Mouse (Mus musculus) neural tube, embryonic 15.5 days (tissue): ENCODE data around the gene Aldoart2. TPM values are rescaled to one million over a fixed set of nuclear protein-coding genes. Genes with fewer than 3 reads are reported as not detected.
"Not testable (repeated sequence)": the region's sequence is repeated elsewhere in the genome, so short reads cannot be mapped to it uniquely, and the experiment has no call there.

Source experiments
- ATAC-seq: fragments of 200-750 bp; cut with Nextera tagmentation; 2 replicates; pipeline ENCODE4 v1.8.0; 2017; ENCODE audit warnings: mild to moderate bottlenecking, moderate TSS enrichment, moderate library complexity; ENCODE audit not compliant: low FRiP score
- H3K27ac ChIP-seq: fragments of 300-500 bp; sonication (generic); replicated peaks from 2 replicates; pipeline ENCODE4 v1.5.1; 2015; ENCODE audit warnings: mild to moderate bottlenecking, inconsistent platforms
- H3K27me3 ChIP-seq: fragments of 300-500 bp; sonication (generic); replicated peaks from 2 replicates; pipeline ENCODE4 v1.6.1; 2015; ENCODE audit warnings: inconsistent platforms
- H3K36me3 ChIP-seq: fragments of 300-500 bp; sonication (generic); 2 replicates; pipeline ENCODE4 v1.6.1; 2015; ENCODE audit warnings: inconsistent platforms
- H3K4me1 ChIP-seq: fragments of 300-500 bp; sonication (generic); 2 replicates; pipeline ENCODE4 v1.6.1; 2015; ENCODE audit warnings: inconsistent platforms
- H3K4me2 ChIP-seq: fragments of 300-500 bp; sonication (generic); 2 replicates; pipeline ENCODE4 v1.6.1; 2015; ENCODE audit warnings: inconsistent platforms, mild to moderate bottlenecking, moderate library complexity
- H3K4me3 ChIP-seq: fragments of 300-500 bp; sonication (generic); replicated peaks from 2 replicates; pipeline ENCODE4 v1.5.1; 2015; ENCODE audit warnings: mild to moderate bottlenecking, inconsistent platforms
- H3K9ac ChIP-seq: fragments of 300-500 bp; sonication (generic); replicated peaks from 2 replicates; pipeline ENCODE4 v1.6.1; 2015; ENCODE audit warnings: mild to moderate bottlenecking, inconsistent platforms
- H3K9me3 ChIP-seq: fragments of 300-500 bp; sonication (generic); replicated peaks from 2 replicates; pipeline ENCODE4 v1.6.1; 2016; ENCODE audit warnings: inconsistent platforms
- WGBS: fragments of 180-500 bp; shearing (Covaris S2); methylation state at CpG from one replicate; pipeline ENCODE4 v1.1.7; 2015; ENCODE audit warnings: mixed read lengths; 5-methylcytosine and 5-hydroxymethylcytosine counted together
- polyA plus RNA-seq: library from polyadenylated mRNA; unstranded; fragments of >200 nt; fragmentation: Nextera tagmentation; extraction: Ambion mirVana; gene quantifications from 2 replicates; pipeline ENCODE4 v1.2.1, GENCODE M21; 2015

Aldoart2 gene
- polyA plus RNA-seq = 0.09 and 0.14 TPM in 2 replicates

DNA sequence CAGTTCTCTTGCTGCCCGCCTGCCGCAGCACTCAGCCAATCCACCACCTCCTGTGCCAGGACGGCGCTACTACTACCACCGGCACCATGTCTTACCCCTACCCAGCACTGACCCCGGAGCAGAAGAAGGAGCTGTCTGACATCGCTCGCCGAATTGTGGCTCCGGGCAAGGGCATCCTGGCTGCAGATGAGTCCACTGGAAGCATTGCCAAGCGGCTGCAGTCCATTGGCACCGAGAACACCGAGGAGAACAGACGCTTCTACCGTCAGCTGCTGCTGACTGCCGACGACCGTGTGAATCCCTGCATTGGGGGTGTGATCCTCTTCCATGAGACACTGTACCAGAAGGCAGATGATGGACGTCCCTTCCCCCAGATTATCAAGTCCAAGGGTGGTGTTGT lies at the start of gene Aldoart2:
Aldoart2 (plus strand) TSS at position 34 of the 400 bp plus-strand sequence.
- Histone ChIP-seq H3K4me3 (no peak within 1 kb of the TSS), H3K9me3 (no peaks in the 10 kb centered on the region), H3K27me3 (no peaks in the 10 kb centered on the region), H3K36me3 (no peaks in the 10 kb centered on the region), H3K9ac (no peak within 1 kb of the TSS), H3K27ac (no peak within 1 kb of the TSS), H3K4me2 (no peak within 1 kb of the TSS), H3K4me1 (peaks cover 8% of the 10 kb centered on the region; the same call in 1 of the 2 replicates)
- ATAC-seq = no peak
- 98% methylated on average over 19 of the region's 19 CpGs for WGBS

DNA sequence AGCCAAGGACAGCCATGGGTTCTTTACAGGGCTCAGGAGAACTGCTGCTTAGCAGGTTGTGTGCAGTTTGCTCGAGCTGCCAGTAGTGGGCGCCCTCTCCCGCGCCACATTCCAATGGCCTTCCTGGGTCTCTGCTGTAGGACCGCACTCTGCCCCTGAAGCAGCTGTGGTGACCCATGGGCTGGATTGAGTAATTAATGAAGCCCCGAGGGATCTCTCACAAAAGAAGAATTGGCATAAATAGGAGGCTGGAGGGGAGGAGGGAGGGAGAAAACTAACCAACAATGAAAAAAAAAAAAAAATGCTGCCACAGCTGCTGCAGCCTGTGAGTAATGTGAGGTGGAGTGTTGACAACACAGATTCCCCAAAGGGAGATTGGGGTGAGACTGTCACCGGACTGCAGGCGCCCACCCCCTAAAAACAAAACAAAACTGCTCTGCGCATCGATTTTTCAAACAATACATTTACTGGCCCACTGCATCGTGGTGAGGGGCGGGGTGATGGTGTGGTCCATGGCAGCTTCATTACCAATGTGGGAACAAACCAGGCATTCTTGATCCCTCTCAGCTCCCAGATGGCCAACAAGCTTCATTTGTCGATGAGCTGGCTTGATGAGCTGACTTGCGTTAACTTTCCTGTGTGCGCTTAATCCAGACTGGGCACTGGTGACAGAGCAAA lies 46.8 kb upstream of the Aldoart2 start:
- no peak overlapping the region for H3K9ac ChIP-seq
- no peak overlapping the region for H3K27ac ChIP-seq
- H3K4me3 ChIP-seq = no peak overlapping the region
- 26% methylated on average over 15 of the region's 15 CpGs for WGBS
- H3K27me3 ChIP-seq = peaks cover 3% of the 10 kb centered on the region; the same call in 1 of the 2 replicates
- peak overlapping the region; percentile 41 for H3K4me2 ChIP-seq
- H3K4me1 ChIP-seq = 0 out of 2 replicates have a peak, but pooled peaks cover 10% of the 10 kb centered on the region
- H3K9me3 ChIP-seq = no peaks in the 10 kb centered on the region
- peak; percentile 70; the same call in 1 of the 2 replicates for ATAC-seq
- no peaks in the 10 kb centered on the region for H3K36me3 ChIP-seq

DNA sequence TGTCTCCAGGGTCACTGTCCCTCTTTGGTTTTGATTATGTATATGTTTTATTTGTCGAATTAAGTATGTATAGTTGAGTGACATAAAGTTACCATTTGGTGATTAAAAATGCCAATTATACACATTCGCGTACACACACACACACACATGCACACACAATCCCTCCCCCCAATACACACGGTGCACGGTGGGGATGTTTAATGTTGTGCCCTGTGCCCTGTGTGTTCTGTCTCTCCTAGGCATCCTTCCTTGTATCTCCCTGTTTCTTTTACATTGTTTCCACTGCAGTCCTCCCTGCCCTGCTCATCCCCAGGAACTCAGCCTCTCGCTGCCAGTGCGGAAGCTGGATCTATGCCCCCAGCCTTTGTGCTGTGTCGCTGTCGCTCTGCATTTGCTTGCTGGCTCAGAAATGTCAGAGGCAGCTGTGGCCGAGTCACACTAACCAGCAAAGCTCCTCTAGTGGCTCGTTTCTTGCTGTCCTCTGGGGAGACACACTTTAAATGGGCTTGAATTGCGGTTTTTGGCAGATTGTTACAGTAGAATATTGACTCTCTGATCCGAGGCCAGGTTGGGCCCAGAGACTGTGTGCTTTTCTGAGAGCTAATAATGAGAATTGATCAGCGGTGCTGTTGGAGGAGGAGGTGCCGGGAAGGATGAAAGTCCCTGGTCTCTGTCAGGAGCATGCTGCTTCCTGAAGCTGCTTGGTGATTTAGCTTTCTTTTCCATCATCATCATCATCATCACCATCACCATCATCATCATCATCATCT lies 37.9 kb upstream of the Aldoart2 start:
- H3K4me3 ChIP-seq = no peak overlapping the region
- no peak overlapping the region for H3K9ac ChIP-seq
- peak overlapping the region; percentile 48; the same call in 1 of the 2 replicates for H3K27ac ChIP-seq
- H3K4me1 ChIP-seq = peaks cover 8% of the 10 kb centered on the region
- 47% methylated on average over 15 of the region's 15 CpGs for WGBS
- peak overlapping the region; percentile 31 for H3K4me2 ChIP-seq
- peak; percentile 77 for ATAC-seq
- no peaks in the 10 kb centered on the region for H3K36me3 ChIP-seq
- H3K9me3 ChIP-seq = no peaks in the 10 kb centered on the region
- no peaks in the 10 kb centered on the region for H3K27me3 ChIP-seq

DNA sequence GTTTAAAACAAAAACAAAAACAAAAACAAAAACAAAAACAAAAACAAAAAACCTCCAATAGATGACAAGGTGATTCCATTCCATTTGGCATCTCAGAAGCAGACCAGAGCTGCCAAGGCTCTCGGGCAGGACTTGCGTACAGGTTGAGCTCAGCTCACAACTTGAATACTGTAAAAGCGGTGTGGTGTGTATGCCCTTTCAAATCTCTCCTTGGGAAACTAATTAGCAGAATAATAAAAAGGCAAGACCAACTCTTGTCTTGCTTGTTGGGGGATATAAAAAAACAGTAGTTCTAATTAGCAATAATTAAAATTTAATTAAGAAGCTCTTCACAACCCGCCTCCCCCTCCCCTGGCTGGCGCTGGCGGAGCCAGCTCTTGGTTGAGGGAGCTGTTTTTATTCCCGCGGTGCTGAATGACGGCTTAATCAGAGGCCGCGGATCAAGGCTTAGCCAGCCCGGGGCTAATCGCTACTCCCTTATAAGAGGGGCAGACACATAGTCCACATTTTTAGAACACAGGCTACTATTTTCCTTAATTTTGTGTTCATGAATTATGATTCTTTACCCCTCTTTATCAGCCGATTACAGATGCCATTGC lies 28.4 kb upstream of the Aldoart2 start:
- peak overlapping the region; percentile 49 for H3K4me2 ChIP-seq
- peaks cover 15% of the 10 kb centered on the region for H3K4me1 ChIP-seq
- no peak overlapping the region for H3K27ac ChIP-seq
- peaks cover 13% of the 10 kb centered on the region for H3K27me3 ChIP-seq
- H3K9me3 ChIP-seq = no peaks in the 10 kb centered on the region
- no peaks in the 10 kb centered on the region for H3K36me3 ChIP-seq
- H3K4me3 ChIP-seq = no peak overlapping the region
- 5% methylated on average over 14 of the region's 14 CpGs for WGBS
- H3K9ac ChIP-seq = no peak overlapping the region
- ATAC-seq = no peak

DNA sequence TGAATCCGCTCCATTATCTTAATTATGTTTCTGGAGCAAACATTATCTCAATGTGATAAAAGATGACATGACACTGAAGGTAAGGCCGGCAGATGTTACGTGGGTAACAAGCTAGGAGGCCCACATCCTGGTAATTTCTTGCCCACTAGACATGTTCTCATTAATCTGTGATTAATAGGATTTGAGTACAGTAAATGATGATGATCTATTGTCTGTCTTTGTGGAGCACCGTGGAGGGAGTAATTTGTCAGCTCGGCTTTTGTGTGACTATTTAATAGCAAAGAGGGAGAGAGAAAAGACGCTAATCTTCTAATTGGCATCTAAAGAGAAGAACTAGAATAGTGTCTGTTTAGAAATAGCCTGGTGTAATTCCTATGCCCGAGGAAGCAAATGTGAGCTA lies 27.3 kb upstream of the Aldoart2 start:
- WGBS = 20% methylated on average over 7 of the region's 7 CpGs

DNA sequence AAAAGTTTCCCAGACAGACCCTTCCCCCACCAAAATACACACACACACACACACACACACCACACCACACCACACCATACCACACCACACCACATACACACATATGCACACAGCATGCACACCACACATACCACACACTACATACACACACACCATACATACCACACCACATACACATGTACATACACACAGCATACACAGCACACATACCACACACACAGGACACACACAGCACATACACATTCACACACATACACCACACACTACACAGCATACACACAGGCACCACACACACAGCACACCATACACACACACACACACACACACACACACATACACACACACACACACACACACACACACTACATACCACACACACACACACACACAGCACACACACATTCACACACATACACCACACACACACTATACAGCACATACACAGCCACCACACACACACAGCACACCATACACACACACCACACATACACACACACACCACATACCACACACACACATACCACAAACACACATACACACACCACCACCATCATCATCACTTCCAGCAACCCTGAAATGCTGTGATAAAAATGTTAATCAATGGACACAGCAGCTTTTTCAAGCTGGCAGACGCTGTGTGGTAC lies 26.6 kb upstream of the Aldoart2 start:
- 80% methylated on average over 1 of the region's 1 CpGs for WGBS
- H3K4me2 ChIP-seq = no peak overlapping the region

More for the DNA sequence above, 27.3 kb upstream of the Aldoart2 start:
- H3K4me2 ChIP-seq = no peak overlapping the region
- H3K4me1 ChIP-seq = peaks cover 15% of the 10 kb centered on the region
- ATAC-seq = no peak
- H3K9me3 ChIP-seq = no peaks in the 10 kb centered on the region
- H3K4me3 ChIP-seq = no peak overlapping the region
- H3K36me3 ChIP-seq = no peaks in the 10 kb centered on the region
- peaks cover 13% of the 10 kb centered on the region for H3K27me3 ChIP-seq
- H3K27ac ChIP-seq = no peak overlapping the region
- no peak overlapping the region for H3K9ac ChIP-seq

DNA sequence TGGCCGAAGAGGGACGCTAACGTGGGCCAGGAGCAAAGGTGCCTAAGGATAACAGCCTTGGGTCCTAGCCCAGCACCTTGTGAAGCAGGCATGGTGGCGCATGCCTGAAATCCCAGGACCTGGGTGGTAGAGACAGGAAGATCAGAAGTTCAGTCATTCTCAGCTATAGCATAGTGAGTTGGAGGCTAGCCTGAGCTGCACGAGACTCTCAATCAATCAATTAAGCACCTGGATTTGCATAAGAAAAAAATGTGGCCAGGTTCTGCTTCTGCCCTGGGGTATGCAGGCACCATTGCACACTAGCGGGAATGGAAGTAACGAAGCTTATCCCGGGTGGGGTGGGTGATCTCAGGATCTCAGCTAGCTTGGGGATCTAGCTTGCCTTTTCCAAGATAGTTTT lies 25.9 kb upstream of the Aldoart2 start:
- Histone ChIP-seq H3K27ac (no peak overlapping the region), H3K36me3 (no peaks in the 10 kb centered on the region), H3K4me3 (no peak overlapping the region), H3K9me3 (no peaks in the 10 kb centered on the region), H3K4me2 (no peak overlapping the region), H3K27me3 (peaks cover 13% of the 10 kb centered on the region), H3K9ac (no peak overlapping the region), H3K4me1 (peaks cover 15% of the 10 kb centered on the region)
- no peak for ATAC-seq
- WGBS = 48% methylated on average over 8 of the region's 8 CpGs

More for the DNA sequence above, 26.6 kb upstream of the Aldoart2 start:
- Histone ChIP-seq H3K36me3 (no peaks in the 10 kb centered on the region), H3K27ac (no peak overlapping the region), H3K4me1 (peaks cover 15% of the 10 kb centered on the region), H3K9me3 (no peaks in the 10 kb centered on the region), H3K4me3 (no peak overlapping the region), H3K9ac (no peak overlapping the region), H3K27me3 (peaks cover 13% of the 10 kb centered on the region)
- peak; percentile 68 for ATAC-seq

DNA sequence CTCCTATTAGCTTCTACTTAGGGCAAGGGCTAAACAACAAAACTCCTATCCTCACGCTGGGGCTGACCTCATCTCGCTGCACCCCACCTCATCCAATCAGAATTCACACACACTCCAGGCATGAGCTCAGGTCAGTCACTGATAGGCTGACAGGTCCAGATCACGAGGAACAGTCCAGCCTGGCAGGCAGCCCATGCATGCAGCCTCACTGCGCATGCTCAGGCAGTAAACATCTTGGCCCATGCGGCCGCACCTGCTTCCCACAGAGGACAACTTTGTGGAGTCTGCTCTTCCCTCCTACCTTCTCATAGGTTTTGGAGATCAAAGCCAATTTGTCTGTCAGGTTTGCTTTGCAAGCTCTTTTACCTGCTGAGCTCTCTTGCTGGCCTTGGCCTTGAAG lies 10.1 kb upstream of the Aldoart2 start:
- not testable (repeated sequence) for H3K4me3 ChIP-seq, H3K9me3 ChIP-seq, H3K4me1 ChIP-seq, H3K27ac ChIP-seq, ATAC-seq, H3K36me3 ChIP-seq, H3K4me2 ChIP-seq, H3K27me3 ChIP-seq, H3K9ac ChIP-seq
- WGBS = 75% methylated on average over 6 of the region's 6 CpGs

DNA sequence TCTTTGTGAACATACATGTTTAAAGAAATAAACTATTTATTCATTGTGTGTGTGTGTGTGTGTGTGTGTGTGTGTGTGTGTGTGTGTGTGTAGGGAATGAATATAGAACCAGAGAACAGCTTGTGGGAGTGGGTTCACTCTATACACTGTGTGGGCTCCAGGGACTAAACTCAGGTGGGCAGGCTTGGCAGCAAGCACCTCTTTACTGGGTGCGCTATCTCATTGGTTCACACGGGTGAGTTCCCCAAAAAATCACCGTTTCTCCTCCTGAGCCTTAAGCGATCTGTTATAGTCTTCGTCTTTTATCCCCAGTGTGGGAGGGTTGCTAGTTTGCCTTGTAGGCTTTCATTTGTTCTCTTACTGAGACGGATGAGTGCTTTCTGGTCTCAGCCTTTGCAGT lies 7.2 kb upstream of the Aldoart2 start:
- H3K4me3 ChIP-seq = no peak overlapping the region
- peaks cover 5% of the 10 kb centered on the region; the same call in 1 of the 2 replicates for H3K4me1 ChIP-seq
- H3K4me2 ChIP-seq = no peak overlapping the region
- no peaks in the 10 kb centered on the region for H3K36me3 ChIP-seq
- no peak overlapping the region for H3K27ac ChIP-seq
- ATAC-seq = no peak
- H3K9me3 ChIP-seq = no peaks in the 10 kb centered on the region
- WGBS = 78% methylated on average over 6 of the region's 6 CpGs
- H3K27me3 ChIP-seq = no peaks in the 10 kb centered on the region
- H3K9ac ChIP-seq = no peak overlapping the region

DNA sequence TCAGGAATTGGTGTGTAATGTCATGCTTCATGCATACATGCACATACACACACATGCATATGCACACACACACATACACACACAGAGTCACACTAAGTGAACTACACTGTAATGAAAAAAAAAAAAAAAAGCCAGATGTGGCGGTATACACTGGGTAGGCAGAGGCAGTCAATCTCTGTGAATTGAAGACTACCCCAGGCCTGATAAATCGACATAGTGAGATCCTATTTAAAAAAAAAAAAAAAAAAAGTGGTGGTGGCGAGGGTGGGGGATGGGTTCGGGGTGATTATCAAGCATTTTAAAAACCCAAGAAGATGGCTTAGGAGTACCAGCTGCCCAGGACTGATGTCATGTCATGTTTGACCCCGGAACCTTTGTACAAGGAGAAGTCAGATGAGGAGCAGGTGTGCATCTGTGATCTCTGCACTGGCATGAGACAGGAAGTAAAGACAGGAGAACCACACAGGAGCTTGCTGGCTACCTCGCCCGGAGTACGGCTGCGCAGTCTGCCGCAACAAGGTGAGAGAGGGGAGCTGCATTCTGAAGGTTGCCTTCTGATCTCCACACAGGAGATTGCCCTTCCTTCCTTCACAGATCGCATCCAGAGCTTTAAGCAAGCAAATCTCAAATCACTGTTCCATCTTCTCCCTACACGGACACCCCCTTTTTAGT lies 5.7 kb upstream of the Aldoart2 start:
- H3K9me3 ChIP-seq = no peaks in the 10 kb centered on the region
- WGBS = 91% methylated on average over 12 of the region's 12 CpGs
- peaks cover 5% of the 10 kb centered on the region; the same call in 1 of the 2 replicates for H3K4me1 ChIP-seq
- no peak overlapping the region for H3K4me2 ChIP-seq
- no peak for ATAC-seq
- no peak overlapping the region for H3K4me3 ChIP-seq
- H3K27ac ChIP-seq = no peak overlapping the region
- H3K36me3 ChIP-seq = no peaks in the 10 kb centered on the region
- H3K27me3 ChIP-seq = no peaks in the 10 kb centered on the region
- no peak overlapping the region for H3K9ac ChIP-seq
